Mouse (Mus musculus) CH12.LX (cell line): ENCODE data around the gene Kank1.

Experiments
- CTCF ChIP-seq, 2 experiments: IDR thresholded peaks in 1 of 2; conservative IDR thresholded peaks in 1 of 2; 2 replicates each; pipeline ENCODE4 v1.5.1; 2011 to 2012; ENCODE audit warnings: low read depth in 2 of 2, low read length in 2 of 2, improper control_type of control experiment in 1 of 2, inconsistent platforms in 1 of 2, mild to moderate bottlenecking in 1 of 2, moderate library complexity in 1 of 2
- EP300 ChIP-seq: IDR thresholded peaks from 2 replicates; pipeline ENCODE4 v1.6.1; 2011; ENCODE audit warnings: low read length, improper control_type of control experiment
- MYC ChIP-seq: IDR thresholded peaks from 2 replicates; pipeline ENCODE4 v1.6.1; 2011; ENCODE audit warnings: low read depth, mild to moderate bottlenecking, improper control_type of control experiment, low read length
- USF1 ChIP-seq: IDR thresholded peaks from 2 replicates; pipeline ENCODE4 v1.6.1; 2014; ENCODE audit warnings: low read depth, mild to moderate bottlenecking, inconsistent platforms, low read length, improper control_type of control experiment
- ZMIZ1 ChIP-seq: IDR thresholded peaks from 2 replicates; pipeline ENCODE4 v1.6.1; 2012; ENCODE audit warnings: low read depth, mild to moderate bottlenecking, inconsistent platforms, low read length, improper control_type of control experiment

DNA sequence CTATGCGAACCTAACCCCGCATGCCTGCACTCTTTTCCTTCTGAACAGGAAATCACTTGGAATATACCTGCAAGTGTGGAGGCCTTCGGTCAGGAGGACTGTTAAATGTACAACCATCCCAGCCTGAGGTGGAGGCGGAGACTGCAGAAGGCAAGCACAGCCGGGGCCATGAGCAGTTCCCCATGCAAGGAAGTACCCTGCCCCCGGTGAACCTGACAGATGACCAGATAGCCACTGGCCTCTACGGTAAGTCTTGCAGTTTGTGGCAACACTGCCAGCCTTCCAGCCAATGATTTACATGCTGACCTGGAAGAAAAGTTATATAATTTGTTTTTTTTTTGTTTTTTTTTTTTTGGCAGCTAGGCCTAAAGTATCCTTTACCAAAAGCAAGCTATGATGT, 185.3 kb downstream of the Kank1 start:
- TF ChIP-seq CTCF (conservative IDR thresholded peaks at IDR 0.05 in 1 of 2, IDR thresholded peaks at IDR 0.05 in 1 of 2; ENCODE audit: low read depth in 2 of 2, low read length in 2 of 2) (no peak), USF1 (no peak), MYC (no peak), ZMIZ1 (no peak), EP300 (no peak)
